Mouse (Mus musculus) heart, adult 9 months (tissue): ENCODE measurements at regions not wholly inside any gene's neighbourhood (a gene's known extent, or its start where the extent isn't known, plus 50 kb on each side); places are given as distances from the start of the nearest gene placed in this dataset.
A peak's percentile ranks its signal among the peaks of the same experiment; 100 is the strongest.

Experiments
- DNase-seq, 2 experiments: peaks; one replicate each; pipeline ENCODE4 v3.0.0; 2022; ENCODE audit warnings: low spot score in 2 of 2

- DNase-seq = no peak
These were observed 54.4 kb downstream of the Pcdh8 start for GRCm38 (mm10) chr14:79716704-79717103.

- DNase-seq = peak; percentile 11 to 12
These were observed 50.7 kb upstream of the Cnmd start for GRCm38 (mm10) chr14:79712550-79713262.
